Mouse (Mus musculus) neural tube, embryonic 10.5 days (tissue): ENCODE measurements around the gene Akt1s1.

Source experiments
- DNase-seq: peaks from one replicate; pipeline ENCODE4 v3.0.0-alpha.2; 2017; ENCODE audit warnings: low spot score; ENCODE audit errors: extremely low spot score

The Akt1s1 gene

DNA sequence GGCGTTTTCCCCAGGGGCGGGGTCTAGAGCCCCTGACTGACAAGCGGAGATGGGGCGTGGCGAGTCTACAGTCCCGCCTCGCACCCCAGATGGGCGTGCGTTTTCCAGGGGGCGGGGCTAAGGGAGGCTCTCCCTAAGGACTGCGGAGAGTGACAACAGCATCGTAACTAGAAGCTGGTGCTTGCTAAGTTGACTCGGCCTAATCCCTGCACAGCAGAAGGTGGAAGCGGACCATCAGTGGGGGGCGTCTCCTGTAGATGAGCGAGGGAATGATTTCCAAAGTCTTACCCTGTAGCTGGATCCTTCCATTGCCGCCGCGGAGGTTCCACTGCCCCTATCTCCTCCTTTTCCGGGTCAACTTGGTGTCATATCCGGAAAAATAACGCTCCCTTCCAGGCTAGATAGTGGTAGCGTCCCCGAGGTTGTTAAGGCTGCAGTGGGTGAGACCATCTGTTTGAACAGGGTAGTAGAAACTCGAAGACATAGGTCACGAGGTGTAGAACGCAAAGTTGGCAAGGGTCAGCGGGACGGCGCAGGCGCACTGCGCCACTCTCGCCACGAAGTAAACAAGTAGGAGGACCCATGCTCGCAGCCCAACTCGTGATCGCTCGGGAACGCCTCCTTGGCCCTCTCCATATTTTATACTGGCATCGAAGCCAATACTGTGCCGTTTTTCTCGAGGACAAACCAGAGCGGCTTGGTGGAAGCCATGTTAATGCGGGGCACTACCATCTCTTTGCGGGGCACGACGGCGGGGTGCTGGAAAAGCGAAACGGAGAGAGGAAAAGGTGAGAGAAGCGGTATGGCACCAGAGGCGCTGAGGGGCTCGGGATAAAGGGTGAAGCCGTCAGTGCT lies at the start of gene Akt1s1, which contains the start of gene Tbc1d17:
Akt1s1 (plus strand) TSS at position 431 of the 855 bp plus-strand sequence.
Tbc1d17 (minus strand) TSS at position 519 of the 855 bp plus-strand sequence.
- peak; percentile 94 for DNase-seq

DNA sequence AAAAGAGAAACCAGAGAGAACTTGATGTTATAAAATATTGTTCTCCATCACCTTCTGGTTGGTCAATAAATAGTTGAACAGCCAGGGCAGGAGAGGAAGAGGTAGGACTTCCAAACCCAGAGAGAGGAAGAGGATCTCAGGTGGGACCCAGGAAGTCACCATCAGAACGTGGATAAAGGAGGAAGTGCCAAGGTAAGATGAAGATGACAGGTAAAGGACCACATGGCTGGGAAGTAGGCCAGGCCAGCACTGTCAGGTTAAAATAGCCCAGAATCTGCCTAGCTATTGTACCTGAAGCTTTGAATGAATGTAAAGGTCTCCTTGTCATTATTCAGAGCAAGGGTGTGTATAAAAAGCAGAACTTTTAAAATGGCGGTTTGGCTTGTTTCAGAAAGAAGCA lies 39.9 kb upstream of the Akt1s1 start:
- no peak for DNase-seq

DNA sequence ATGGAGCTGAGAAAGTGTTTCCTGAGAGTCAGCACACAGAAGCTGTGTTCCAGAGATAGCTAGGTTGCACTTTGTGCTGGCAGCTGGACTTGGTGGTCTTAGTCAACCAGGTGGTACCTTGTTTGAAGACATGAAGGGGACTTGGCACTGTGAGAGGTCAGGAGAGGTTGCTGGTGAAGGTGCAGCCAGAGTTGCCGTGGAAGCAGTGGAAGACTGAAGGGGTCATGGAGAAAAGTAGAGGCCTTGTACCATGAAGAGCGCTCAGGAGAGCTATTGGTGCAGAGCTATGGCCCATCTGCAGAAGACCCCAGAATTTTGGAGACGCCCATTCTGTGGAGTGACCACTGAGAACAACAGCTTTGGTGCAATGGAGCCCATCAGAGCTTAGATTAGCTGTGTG lies 39.3 kb upstream of the Akt1s1 start:
- peak; percentile 4 for DNase-seq

DNA sequence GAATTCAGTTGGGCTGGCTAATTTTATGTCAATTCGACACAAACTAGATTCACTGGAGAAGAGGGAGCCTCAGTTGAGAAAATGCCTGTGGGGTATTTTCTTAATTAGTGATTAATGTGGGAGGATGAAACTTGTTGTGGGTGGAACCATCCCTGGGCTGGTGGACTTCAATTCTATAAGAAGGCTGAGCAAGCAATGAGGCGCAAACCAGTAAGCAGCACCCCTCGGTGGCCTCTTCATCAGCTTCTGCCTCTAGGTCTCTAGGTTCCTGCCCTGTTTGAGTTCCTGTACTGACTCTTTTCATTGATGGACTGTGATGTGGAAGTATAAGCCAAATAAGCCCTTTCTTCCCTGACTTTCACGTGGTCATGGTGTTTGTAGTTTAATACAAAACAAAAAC lies 38.4 kb upstream of the Akt1s1 start:
- DNase-seq: no peak

DNA sequence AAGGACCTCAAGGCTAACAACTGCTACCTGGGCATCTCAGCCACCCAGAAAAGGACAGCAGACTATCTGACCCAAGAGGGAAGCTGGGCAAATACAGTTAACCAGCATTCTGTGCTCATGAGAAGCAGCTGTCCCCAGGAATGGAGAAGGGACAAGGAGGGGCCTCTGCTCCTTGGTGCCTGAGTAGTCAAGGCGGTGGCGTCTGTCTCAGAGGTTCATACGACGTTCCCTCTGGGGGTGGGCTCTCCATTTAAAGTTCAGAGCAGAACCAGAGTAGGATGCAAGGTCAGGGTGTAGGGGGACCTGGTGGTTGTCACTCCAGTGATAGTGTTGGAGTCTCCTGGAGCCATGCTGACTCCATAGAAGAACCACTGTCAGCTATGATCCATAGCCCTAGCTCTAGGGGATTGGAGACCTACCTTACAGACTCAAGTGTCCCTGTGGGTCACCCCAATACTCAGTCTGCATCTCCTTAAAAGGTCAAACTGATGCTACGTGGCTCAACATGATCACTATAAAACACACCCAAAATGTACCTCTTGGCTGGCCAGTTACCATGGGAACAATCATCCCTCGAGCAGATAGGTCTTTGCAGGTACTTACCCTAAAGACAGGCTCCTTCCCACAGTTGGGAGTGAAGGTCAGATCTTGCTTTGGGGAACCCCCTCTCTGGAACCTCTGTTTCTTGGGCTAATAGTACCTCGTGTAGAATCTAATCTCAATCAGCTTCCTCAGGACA lies 37.8 kb upstream of the Akt1s1 start:
- peak; percentile 8 for DNase-seq

DNA sequence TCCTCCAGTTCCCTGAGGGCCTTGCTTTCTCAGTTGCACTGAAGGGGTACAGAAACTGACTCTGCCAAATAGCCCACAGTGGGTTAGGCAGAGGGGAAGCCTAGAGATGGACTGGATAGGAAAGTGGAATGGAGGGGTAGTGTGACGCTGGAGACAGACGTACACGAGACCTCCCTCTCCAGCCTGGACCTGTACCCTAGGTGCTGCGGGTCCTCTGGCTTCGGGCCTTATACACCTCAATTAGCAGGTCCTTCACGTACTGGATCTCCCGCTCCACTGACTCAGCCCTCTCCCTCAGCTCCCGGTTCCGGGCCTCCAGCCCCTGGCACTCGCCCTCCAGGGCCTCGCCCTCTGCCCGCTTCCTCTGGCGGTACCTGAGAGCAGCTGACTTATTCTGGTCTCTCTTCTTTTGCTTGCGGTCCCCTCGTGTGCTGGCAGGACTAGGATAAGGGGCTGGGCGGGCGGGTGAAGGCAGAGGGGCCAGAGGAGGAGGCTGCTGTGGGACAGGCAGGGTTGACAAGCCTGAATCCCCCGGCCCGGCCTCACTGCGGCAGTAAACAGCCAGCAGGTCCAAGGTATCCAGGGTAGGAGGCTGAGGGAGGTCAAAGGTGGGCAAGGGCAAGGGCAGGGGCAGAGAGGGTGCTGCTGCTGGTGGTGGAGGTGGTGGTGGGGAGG lies 36.0 kb upstream of the Akt1s1 start:
- DNase-seq: peak; percentile 8

DNA sequence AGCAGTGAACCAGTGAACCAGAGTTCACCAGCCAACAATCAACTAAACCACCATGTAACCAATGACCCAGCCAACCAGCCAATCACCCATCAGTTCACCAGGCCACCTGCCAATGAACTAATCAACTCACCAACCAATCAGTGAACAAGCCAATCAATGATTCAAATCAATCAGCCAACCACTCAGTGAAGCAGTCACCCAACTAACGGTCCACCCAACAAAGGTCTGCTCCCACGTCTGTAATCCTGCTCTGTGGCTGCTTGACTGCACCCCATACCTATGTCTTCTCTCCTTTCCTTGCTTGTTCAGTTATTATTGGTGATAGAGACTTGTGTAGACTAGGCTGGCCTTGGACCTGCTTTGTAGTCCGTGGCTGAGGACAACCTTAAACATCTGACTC lies 34.8 kb upstream of the Akt1s1 start:
- no peak for DNase-seq

DNA sequence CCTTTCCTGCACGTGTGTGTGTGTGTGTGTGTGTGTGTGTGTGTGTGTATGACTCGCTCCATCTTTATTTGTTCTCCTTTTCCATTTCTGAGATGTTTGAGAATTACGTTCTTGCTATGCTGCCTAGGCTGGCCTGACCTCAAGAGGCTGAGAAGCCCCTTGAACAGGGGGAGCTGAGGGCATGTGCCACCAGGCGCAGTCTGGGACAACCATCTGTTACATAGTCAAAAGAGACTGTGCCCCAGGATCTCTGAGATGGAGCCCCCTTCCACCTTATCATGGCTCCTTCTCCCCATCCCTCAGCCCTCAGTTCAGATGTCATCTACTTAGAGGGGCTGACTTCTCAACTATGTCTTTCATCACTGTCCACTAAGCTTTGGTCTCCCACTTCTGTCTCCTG lies 34.4 kb upstream of the Akt1s1 start:
- DNase-seq: peak; percentile 10

DNA sequence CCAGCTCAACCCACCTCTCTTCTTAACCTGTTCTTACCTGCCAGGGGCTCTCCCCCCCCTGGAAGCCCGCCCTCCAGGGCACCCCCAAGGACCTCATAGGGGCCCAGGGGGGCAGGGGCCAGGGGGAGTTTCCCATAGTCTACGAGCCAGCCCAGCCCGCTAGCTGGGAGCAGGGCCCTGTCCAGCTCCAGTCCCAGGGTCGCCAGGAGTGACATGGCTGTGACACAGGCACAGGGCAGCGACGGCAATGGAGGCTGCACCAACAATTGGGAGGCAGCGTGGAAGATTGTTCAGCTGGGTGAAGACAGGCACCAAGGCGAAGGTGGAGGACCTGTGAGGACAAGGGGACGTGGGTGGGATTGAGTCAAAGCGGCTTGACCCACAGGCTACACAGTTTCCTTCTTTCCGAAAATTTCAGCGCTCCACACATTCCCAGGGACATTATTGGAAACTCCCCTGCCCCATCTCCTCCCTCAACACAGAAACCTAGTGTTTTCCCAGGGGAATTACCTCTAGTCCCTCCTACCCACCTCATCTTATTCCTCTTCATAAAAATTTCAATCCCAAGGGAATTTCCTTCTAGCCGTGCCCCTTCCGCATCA lies 33.7 kb upstream of the Akt1s1 start:
- peak; percentile 32 for DNase-seq

DNA sequence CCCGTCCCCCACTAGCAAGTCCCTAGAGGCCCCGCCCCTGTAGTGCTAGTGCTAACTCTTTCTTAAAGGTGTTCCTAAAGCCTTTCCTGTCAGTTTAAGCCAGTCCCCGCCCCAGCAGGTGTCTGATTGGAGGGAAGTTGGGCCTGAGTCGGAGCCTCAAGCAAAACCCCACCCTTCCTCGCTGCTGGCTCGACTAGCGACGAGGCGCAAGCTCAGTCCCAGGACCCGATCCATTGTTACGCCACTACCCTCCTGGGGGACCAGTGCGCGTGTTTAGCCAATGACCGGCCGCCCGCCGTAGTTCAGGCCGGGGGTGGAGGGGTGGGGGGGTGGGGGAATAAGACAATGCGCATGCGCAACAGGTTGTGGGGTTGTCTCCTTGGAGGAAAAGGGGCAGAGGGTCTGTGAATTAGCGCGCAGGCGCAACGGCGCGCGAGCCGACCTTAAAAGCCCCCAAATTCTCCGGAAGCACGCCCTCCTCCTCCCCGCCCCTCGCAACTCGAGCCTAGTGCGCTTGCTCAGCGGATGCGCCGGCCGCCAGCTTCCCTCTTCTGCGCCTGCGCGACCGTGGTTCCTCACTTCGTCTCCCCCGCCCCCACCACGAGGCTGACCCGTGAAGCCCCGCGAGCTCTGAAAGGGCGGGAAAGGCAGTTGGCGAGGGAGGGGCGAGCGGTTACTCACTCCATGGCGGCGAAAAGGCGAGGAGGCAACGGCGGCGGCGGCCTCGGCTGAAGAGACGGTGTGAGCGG lies 32.9 kb upstream of the Akt1s1 start, which contains the start of the genes Nup62 and Il4i1:
Nup62 (plus strand) TSS at position 368 of the 749 bp plus-strand sequence.
Il4i1 (plus strand) TSS at position 667 of the 749 bp plus-strand sequence.
- peak; percentile 100 for DNase-seq

DNA sequence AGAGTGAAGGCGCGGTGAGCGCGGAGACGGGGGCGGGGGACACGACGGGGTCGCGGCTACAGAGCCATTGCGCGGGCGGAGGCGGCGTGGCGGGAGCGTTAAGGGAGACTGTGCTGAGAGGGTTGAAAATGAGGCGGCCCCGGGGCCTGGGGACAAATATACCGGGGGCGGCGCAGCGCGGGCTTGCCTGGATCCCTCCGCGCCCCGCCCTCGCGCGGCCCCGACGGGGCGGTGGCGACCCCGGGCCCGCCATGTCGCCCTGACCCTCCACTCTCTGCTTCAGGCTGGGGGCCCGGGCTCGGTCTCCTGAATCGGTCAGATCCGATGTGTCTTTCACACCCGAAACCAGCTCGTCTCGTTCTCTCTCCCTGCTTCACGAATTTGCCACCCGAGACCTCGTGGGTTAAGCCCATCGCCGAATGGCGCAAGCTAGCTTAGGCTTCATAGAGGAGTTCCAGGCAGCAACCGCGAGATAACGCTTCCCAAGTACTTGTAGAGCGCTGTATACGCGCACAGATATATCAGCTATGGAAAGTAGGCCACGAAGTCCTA lies 32.2 kb upstream of the Akt1s1 start, which contains the start of gene Atf5:
Atf5 (minus strand) TSS at position 189 of the 552 bp plus-strand sequence.
- DNase-seq: no peak

DNA sequence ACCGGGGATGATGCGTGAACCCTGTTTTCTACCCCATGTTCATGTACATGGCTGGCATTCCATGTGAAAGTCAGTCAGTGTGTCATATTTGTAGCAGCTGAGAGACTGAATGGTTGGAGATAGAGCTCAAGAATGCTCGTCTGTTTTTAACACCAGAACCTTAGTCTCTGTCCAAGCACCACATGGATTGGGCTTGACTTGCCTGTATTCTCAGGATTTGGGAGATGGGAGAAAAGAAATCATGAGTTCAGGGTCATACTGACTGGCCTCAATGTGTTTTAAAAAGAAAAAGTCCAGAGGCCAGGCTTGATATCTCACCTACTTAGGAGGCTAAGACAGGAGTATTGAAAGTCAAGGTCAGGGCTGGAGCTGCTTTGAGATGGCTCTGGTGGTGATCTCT lies 31.4 kb upstream of the Akt1s1 start:
- DNase-seq: peak; percentile 13

DNA sequence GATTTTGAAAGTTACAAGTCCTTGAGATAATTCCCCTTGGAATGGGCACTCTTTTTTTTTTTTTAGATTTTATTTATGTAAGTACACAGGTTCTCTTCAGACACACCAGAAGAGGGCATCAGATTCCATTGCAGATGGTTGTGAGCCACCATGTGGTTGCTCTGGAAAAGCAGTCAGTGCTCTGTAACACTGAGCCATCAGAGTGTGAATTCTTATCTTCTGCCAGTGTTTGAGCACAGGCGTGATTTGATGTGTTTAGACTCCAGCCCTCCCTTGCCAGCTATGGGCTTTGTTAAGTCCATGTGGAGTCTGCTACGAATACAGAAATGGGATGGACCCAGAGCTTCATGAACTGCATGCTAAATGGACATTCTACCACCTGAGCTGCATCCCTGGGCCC lies 30.6 kb upstream of the Akt1s1 start:
- peak; percentile 13 for DNase-seq

DNA sequence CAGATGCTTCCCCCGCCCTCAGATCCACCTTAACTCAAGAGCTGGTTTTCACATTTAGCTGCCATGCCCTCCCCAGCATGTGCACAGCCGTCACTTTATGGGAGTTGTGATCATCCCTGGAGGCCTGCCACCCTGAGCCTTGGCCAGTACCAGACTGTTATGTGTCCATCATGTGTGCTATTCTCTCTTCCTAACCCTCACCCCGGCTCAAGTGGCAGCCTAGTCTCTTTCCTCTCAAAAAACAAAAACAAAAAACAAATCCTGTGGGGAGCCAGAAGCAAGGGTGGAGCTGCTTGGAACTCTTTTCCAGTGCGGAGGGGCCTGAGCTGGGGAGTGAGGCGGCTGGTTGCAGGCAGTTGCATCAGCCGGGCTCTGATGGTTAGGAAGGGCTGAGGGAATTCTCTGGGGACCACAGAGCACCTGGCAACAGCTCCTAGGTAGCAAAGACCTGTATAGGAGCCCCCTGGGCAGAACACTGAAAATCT lies 30.0 kb upstream of the Akt1s1 start:
- peak; percentile 14 for DNase-seq

DNA sequence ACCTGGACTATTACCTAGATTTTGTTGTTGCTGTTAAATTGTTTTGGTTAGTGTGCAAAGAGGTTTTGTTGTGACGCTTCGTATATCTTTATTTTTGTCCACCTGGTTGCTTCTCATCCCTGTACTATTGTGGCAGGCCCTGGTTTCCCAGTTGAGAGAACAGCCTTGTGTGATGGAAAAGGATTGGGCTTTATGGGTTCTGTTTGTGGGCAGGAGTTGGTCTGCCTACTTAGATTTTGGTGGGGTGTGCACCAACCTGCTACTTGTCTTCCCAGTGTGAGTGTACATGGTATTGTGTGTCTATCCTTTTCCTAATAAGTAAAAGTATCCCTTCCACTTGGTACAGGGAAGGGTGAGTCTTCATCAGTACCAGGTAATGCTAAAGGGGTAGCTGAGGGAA lies 29.4 kb upstream of the Akt1s1 start:
- DNase-seq: no peak

DNA sequence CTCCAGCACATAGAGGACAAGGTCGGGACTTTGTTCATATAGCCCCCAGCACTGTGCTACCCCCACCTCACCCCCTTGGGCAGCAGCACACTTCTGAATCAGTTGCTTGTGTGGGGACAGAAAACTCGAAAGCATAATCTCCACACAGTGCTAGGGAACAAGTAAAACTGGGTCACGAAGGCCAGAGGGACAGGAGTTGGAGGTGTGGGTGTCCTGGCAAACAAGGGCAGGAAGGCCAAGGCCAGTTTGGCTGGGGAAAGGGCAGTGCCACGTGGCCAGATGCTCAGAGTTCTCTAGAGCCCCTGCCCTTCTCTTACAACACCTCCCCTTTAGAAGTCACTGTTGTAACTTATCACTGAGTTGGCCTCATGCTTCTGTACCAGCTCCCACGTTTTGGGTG lies 28.9 kb upstream of the Akt1s1 start:
- DNase-seq: peak; percentile 12

DNA sequence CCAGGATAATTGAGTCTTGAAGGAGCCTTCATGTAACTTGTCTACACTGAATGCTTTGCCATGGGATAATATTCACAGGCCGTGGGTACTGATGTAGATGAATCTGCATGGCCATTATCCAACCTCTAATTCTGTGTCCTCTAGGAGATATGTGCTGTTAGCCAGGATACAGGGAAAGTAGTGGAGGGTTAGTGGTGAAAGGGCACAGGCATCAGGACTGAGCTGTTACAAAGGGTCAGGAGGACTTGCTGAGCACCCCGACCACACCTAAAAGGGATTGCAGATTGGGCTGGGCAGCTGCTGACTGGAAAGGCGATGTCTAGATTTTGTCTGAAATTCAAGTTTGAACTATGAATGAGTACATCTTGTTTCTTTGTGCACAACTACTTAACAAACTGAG lies 28.3 kb upstream of the Akt1s1 start:
- DNase-seq: peak; percentile 9

DNA sequence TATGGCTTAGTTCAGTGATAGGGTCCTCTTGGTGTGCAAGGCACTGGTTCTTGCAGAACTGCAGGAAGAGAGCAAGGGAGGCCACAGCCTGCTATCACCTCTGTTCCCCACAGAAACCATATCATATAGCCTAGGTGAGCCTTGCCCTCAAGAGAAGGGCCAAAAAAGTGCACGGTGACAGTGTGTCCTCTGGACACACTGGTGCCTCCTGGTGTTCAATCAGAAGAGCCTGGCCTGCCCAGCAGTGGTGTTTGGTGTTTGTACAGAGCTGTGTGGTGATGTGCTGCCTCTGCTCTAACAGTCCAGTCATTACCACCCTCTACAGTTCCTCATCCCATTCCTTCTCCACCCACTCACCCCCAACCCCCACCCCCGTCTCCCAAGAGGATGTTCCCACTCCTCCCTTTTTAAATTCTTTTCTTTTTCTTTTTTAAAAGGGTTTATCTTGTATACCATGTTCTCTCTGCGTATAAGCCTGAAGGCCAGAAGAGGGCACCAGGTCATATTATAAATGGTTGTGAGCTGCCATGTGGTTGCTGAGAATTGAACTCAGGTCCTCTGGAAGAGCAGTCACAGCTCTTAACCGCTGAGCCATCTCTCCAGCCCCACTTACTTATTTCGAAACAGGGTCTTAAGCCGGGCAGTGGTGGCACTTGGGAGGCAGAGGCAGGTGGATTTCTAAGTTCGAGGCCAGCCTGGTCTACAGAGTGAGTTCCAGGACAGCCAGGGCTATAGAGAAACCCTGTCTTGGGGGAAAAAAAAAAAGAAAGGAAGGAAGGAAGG lies 26.9 kb upstream of the Akt1s1 start:
- peak; percentile 12 for DNase-seq

DNA sequence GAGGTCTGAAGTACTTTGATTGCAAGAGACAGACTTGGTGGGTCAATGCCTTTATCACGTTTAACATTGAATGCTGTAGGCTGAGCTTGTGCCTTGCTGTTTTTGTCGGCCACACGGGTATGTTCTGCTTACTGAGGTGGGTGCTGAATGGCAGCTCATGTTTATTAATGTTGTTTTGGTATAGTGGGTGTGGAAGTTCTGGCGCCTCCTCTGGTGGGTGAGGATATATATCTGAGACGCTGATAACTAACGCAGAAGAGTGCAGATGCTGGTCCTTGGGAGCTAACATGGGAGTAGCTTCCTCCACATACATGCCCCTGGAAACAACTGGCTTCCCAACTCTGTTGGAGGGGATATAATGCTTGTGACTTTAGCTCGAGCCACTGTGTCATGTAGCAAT lies 25.4 kb upstream of the Akt1s1 start:
- no peak for DNase-seq
